ENCODE assay signal across 22 mouse cellular contexts in genomic region chr4:118030330-118030729, GRCm38 (mm10).
DNase-seq lines count a peak whose midpoint lies in the region; ATAC-seq and TF ChIP-seq lines count a peak whose summit lies in the region.
"Had no signal": no experiment of that assay in that cellular context is flagged by ENCODE, and none has a peak within 500 bp of the region (broad histone marks: within the 10 kb centered on the region; RNA-seq: fewer than 3 reads in every experiment).

No protein-coding gene starts in this region.

- H3K9ac ChIP-seq in limb, embryonic 12.5 days (replicated peaks): no peak overlapping the region
- H3K9ac ChIP-seq: embryonic facial prominence, embryonic 15.5 days; forebrain, embryonic 15.5 days; heart, embryonic 12.5 days; hindbrain, embryonic 13.5 days; kidney, embryonic 15.5 days; limb, embryonic 13.5 days; liver, embryonic 14.5 days; midbrain, embryonic 12.5 days had no signal

- H3ac ChIP-seq in myocyte (ENCODE audit: control insufficient read depth, insufficient read length): no peak overlapping the region

- peaks cover 3% of the 10 kb centered on the region; the same call in 1 of the 2 replicates for H3K36me3 ChIP-seq in limb, embryonic 12.5 days
- no peaks in the 10 kb centered on the region for H3K36me3 ChIP-seq in limb, embryonic 10.5 days
- H3K36me3 ChIP-seq in myocyte (ENCODE audit: control insufficient read depth, insufficient read depth): no peaks in the 10 kb centered on the region
- H3K36me3 ChIP-seq: embryonic facial prominence, embryonic 15.5 days; forebrain, embryonic 15.5 days; hindbrain, embryonic 13.5 days; kidney, embryonic 15.5 days; limb, embryonic 13.5 days; midbrain, embryonic 12.5 days had no signal

- no peak for TF ChIP-seq POLR2A in myocyte (IDR thresholded peaks at IDR 0.05; ENCODE audit: insufficient read length, low read depth)

- H3K79me2 ChIP-seq in myocyte (ENCODE audit: control insufficient read depth, insufficient read depth): no peaks in the 10 kb centered on the region

- H3K4me1 ChIP-seq in limb, embryonic 12.5 days (replicated peaks): peaks cover 29% of the 10 kb centered on the region
- peaks cover 13% of the 10 kb centered on the region for H3K4me1 ChIP-seq in limb, embryonic 10.5 days

- no peak overlapping the region for H3K4me2 ChIP-seq in limb, embryonic 12.5 days
- H3K4me2 ChIP-seq in myocyte (ENCODE audit: low read depth): no peak overlapping the region
- H3K4me2 ChIP-seq: embryonic facial prominence, embryonic 15.5 days; forebrain, embryonic 15.5 days; heart, embryonic 12.5 days; hindbrain, embryonic 13.5 days; kidney, embryonic 15.5 days; limb, embryonic 13.5 days; midbrain, embryonic 12.5 days had no signal

- WGBS in limb, embryonic 12.5 days: 66% methylated on average over 5 of the region's 5 CpGs
- 89% methylated on average over 5 of the region's 5 CpGs for WGBS in limb, embryonic 10.5 days

- DNase-seq in limb, embryonic 10.5 days (ENCODE audit: low spot score): no peak
- peak; percentile 31 for DNase-seq in 3T3-L1 (ENCODE audit: low read depth, low spot score)
- DNase-seq in NIH3T3 (ENCODE audit: low read depth): peak; percentile 34
- DNase-seq in gastrocnemius, adult 18-20 months (ENCODE audit: low spot score): no peak
- DNase-seq in ovary, postnatal 10 days (ENCODE audit: low spot score): no peak
- DNase-seq: adrenal gland, postnatal 25 days; cerebellum, adult 9-11 months; gastrocnemius, postnatal 25 days; kidney, adult 11 months; layer of hippocampus, postnatal 36 days; right cerebral cortex, postnatal 14 days; thymus, postnatal 4 days had no signal

- H3K27ac ChIP-seq in limb, embryonic 12.5 days: peak overlapping the region; percentile 35; the same call in 1 of the 2 replicates
- no peak overlapping the region for H3K27ac ChIP-seq in limb, embryonic 10.5 days
- H3K27ac ChIP-seq: embryonic facial prominence, embryonic 15.5 days; hindbrain, embryonic 13.5 days; limb, embryonic 13.5 days; liver, embryonic 14.5 days had no signal

- no peaks in the 10 kb centered on the region for H3K27me3 ChIP-seq in limb, embryonic 12.5 days
- no peaks in the 10 kb centered on the region for H3K27me3 ChIP-seq in limb, embryonic 10.5 days (ENCODE audit: low read depth, poor library complexity, severe bottlenecking)
- H3K27me3 ChIP-seq in myocyte (ENCODE audit: control insufficient read depth, insufficient read depth, insufficient read length): no peaks in the 10 kb centered on the region
- H3K27me3 ChIP-seq: embryonic facial prominence, embryonic 15.5 days; forebrain, embryonic 15.5 days; heart, embryonic 12.5 days; hindbrain, embryonic 13.5 days; kidney, embryonic 15.5 days; limb, embryonic 13.5 days; midbrain, embryonic 12.5 days had no signal

- H3K9me3 ChIP-seq in limb, embryonic 12.5 days: no peaks in the 10 kb centered on the region; the same call in 1 of the 2 replicates
- no peaks in the 10 kb centered on the region for H3K9me3 ChIP-seq in limb, embryonic 10.5 days (replicated peaks)
- H3K9me3 ChIP-seq: embryonic facial prominence, embryonic 15.5 days; forebrain, embryonic 15.5 days; heart, embryonic 12.5 days; hindbrain, embryonic 13.5 days; kidney, embryonic 15.5 days; limb, embryonic 13.5 days; midbrain, embryonic 12.5 days had no signal

- no peak overlapping the region for H3K4me3 ChIP-seq in limb, embryonic 12.5 days (replicated peaks)
- H3K4me3 ChIP-seq in limb, embryonic 10.5 days: no peak overlapping the region
- no peak overlapping the region for H3K4me3 ChIP-seq in myocyte
- H3K4me3 ChIP-seq: embryonic facial prominence, embryonic 15.5 days; forebrain, embryonic 15.5 days; heart, embryonic 12.5 days; hindbrain, embryonic 13.5 days; kidney, embryonic 15.5 days; limb, embryonic 13.5 days; midbrain, embryonic 12.5 days had no signal

- no peak for ATAC-seq in limb, embryonic 12.5 days (ENCODE audit: insufficient number of reproducible peaks, insufficient read depth, low FRiP score, low TSS enrichment, low read depth)

TF ChIP-seq in myocyte, 11 proteins besides CTCF, POLR2A, EP300 and RAD21:
- TF ChIP-seq MAX (IDR thresholded peaks at IDR 0.05; ENCODE audit: low read depth): no peak
- TF ChIP-seq MYOG (IDR thresholded peaks at IDR 0.05; ENCODE audit: control insufficient read depth in 1 of 3, insufficient read depth in 1 of 3, insufficient read length in 2 of 3, low read depth in 2 of 3): peak in 2 of 3 experiments; percentile 37 to 70
- no peak for TF ChIP-seq E2F4 (IDR thresholded peaks at IDR 0.05; ENCODE audit: insufficient read depth)
- TF ChIP-seq MYOD1 (IDR thresholded peaks at IDR 0.05; ENCODE audit: control insufficient read depth in 1 of 3, insufficient read length in 2 of 3, low read depth in 2 of 3): peak in 2 of 3 experiments; percentile 33 to 52
- peak; percentile 52 for TF ChIP-seq TCF12 (IDR thresholded peaks at IDR 0.05; ENCODE audit: insufficient read depth, poor library complexity, severe bottlenecking)
- no peak for TF ChIP-seq CEBPB (IDR thresholded peaks at IDR 0.05; ENCODE audit: insufficient read depth, poor library complexity, severe bottlenecking)

Comparison
In these comparisons a context has a peak if more than half of its experiments do, and no peak if none do; other contexts are left out.
1. DNase-seq: peak in 3T3-L1 (single experiment) and NIH3T3 (single experiment); none in limb, embryonic 10.5 days (single experiment), gastrocnemius, adult 18-20 months (single experiment) and ovary, postnatal 10 days (single experiment).